Mouse (Mus musculus) hindbrain, embryonic 13.5 days (tissue): ENCODE data around the gene Necab2. TPM values are rescaled to one million over a fixed set of nuclear protein-coding genes. Genes with fewer than 3 reads are reported as not detected.

ENCODE experiments used
- ATAC-seq: fragments of 200-750 bp; cut with Nextera tagmentation; 2 replicates; pipeline ENCODE4 v1.8.0; 2017; ENCODE audit warnings: moderate TSS enrichment; ENCODE audit not compliant: low FRiP score
- H3K27ac ChIP-seq: fragments of 300-500 bp; sonication (generic); 2 replicates; pipeline ENCODE4 v1.5.1; 2015; ENCODE audit warnings: inconsistent platforms, mild to moderate bottlenecking, moderate library complexity
- H3K27me3 ChIP-seq: fragments of 300-500 bp; sonication (generic); 2 replicates; pipeline ENCODE4 v1.6.1; 2015; ENCODE audit warnings: mild to moderate bottlenecking, inconsistent platforms
- H3K36me3 ChIP-seq: fragments of 300-500 bp; sonication (generic); 2 replicates; pipeline ENCODE4 v1.6.1; 2015; ENCODE audit warnings: mild to moderate bottlenecking, inconsistent platforms
- H3K4me1 ChIP-seq: fragments of 300-500 bp; sonication (generic); replicated peaks from 2 replicates; pipeline ENCODE4 v1.6.1; 2015; ENCODE audit warnings: inconsistent platforms
- H3K4me2 ChIP-seq: fragments of 300-500 bp; sonication (generic); 2 replicates; pipeline ENCODE4 v1.6.1; 2015; ENCODE audit warnings: inconsistent platforms, mild to moderate bottlenecking, moderate library complexity
- H3K4me3 ChIP-seq: fragments of 300-500 bp; sonication (generic); 2 replicates; pipeline ENCODE4 v1.5.1; 2015; ENCODE audit warnings: mild to moderate bottlenecking, inconsistent platforms
- H3K9ac ChIP-seq: fragments of 300-500 bp; sonication (generic); 2 replicates; pipeline ENCODE4 v1.6.1; 2015; ENCODE audit warnings: mild to moderate bottlenecking, inconsistent platforms
- H3K9me3 ChIP-seq: fragments of 300-500 bp; sonication (generic); 2 replicates; pipeline ENCODE4 v1.6.1; 2016; ENCODE audit warnings: inconsistent platforms
- whole genome bisulfite sequencing: fragments of 180-500 bp; shearing (Covaris S2); methylation state at CpG from one replicate; pipeline ENCODE4 v1.1.7; 2015; 5-methylcytosine and 5-hydroxymethylcytosine counted together
- polyA plus RNA-seq: library from polyadenylated mRNA; unstranded; fragments of >200 nt; fragmentation: Nextera tagmentation; extraction: Ambion mirVana; gene quantifications from 2 replicates; pipeline ENCODE4 v1.2.1, GENCODE M21; 2015

Gene Necab2
- polyA plus RNA-seq, 1 experiment from 2014 or later = 36.4 TPM

DNA sequence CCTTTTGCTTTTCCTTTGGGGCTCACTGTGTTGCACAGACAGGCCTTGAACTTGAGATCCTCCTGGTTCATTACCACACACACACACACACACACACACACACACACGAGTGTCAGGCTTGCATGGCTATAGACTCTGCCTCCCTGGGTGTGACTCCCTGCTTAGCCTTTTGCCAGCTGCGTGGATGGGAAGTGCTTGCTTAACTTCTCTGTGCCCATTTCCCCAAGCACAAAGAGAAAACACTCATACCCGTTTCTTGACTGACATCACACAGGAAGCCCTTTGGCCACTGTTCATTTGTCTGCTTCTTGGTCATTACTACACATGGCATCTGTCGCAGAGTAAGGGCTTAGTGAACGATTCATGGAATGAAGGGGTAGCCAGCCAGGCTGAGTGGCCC lies 4.5 kb upstream of the Necab2 start:
- no peak overlapping the region for H3K27ac ChIP-seq
- no peaks in the 10 kb centered on the region for H3K9me3 ChIP-seq
- no peak overlapping the region for H3K4me3 ChIP-seq
- H3K4me1 ChIP-seq = peaks cover 32% of the 10 kb centered on the region
- H3K4me2 ChIP-seq = no peak overlapping the region
- H3K36me3 ChIP-seq = no peaks in the 10 kb centered on the region
- no peak overlapping the region for H3K9ac ChIP-seq
- no peak for ATAC-seq
- 75% methylated on average over 5 of the region's 5 CpGs for WGBS
- H3K27me3 ChIP-seq = peaks cover 26% of the 10 kb centered on the region

DNA sequence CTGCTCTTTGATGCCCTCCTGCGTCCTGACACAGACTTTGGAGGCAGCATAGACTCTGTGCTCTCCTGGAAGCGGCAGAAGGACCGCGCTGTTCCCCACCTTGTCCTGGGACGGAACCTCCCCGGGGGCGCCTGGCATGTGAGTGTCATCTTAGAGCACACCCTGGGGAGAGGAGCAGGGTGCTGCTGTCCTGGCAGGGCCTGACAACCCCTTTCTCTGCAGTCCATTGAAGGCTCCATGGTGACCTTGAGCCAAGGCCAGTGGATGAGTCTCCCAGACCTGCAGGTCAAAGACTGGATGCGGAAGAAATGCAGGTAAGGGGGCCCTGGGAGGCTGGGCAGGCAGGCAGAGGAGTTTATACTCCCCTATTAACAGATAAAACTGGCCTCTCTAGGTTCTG lies 3.5 kb upstream of the Necab2 start:
- H3K4me1 ChIP-seq = peaks cover 36% of the 10 kb centered on the region
- ATAC-seq = no peak
- no peaks in the 10 kb centered on the region for H3K36me3 ChIP-seq
- WGBS = 92% methylated on average over 8 of the region's 8 CpGs
- peaks cover 32% of the 10 kb centered on the region for H3K27me3 ChIP-seq
- H3K27ac ChIP-seq = no peak overlapping the region
- no peak overlapping the region for H3K4me2 ChIP-seq
- H3K9me3 ChIP-seq = no peaks in the 10 kb centered on the region
- no peak overlapping the region for H3K9ac ChIP-seq
- H3K4me3 ChIP-seq = no peak overlapping the region

DNA sequence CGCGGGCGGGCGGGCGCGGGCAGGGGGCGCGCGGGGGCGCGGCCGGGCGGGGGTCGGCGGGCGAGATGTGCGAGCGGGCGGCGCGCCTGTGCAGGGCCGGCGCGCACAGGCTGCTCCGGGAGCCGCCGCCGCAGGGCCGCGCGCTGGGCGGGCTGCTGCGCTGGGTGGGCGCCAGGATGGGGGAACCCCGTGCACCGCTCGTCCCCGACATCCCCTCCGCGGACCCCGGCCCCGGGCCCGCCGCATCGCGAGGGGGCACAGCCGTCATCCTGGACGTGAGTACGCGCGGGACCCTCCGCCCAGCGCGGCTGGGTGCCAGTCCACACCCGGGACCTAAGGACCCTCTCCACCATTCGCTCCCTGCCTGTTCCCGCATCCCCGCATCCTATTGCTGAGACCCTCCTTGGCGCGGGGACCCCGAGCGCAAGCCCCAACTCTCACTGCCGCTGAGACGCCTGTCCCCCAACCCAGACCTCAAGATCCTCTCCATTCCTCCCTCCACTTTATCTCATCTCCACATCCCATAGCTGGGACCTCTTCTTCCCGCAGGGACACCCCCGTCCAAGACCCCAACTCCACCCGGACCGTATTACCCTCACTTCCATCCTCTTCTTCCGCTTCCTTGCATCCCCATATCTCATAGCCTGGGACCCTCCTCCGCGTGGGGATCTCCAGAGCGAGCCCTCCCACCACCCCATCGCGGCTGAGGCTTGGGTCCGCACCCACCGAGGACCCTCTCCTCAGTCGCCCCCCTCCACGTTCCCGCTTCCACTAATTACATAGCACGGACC lies 666 bp downstream of the Necab2 start:
- WGBS = under 1% methylated on average over 59 of the region's 80 CpGs
- H3K36me3 ChIP-seq = no peaks in the 10 kb centered on the region
- peak overlapping the region; percentile 55; the same call in 1 of the 2 replicates for H3K27ac ChIP-seq
- peak overlapping the region; percentile 82 for H3K9ac ChIP-seq
- peaks cover 31% of the 10 kb centered on the region for H3K4me1 ChIP-seq
- peak; percentile 38 for ATAC-seq
- H3K27me3 ChIP-seq = peaks cover 42% of the 10 kb centered on the region
- H3K4me3 ChIP-seq = peak overlapping the region; percentile 69
- H3K4me2 ChIP-seq = peak overlapping the region; percentile 77
- no peaks in the 10 kb centered on the region for H3K9me3 ChIP-seq

DNA sequence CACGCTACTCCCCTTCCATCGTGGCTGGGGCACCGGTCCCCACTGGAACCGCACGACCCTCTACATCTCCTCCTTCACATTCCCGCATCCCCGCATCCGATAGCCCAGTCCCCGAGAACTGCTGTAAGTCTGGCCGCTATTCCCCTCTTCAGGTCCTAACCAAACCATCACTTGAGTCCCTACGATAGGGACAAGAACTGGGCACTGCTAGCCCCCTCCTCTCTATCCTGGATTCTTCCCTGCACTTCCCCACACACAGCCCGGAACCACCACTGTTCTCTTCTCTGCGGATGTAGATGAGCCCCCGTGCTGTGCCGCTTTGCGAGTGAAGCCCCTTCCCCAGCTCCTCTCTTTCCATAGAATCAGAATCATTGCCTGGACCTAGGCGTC lies 1.3 kb downstream of the Necab2 start:
- no peaks in the 10 kb centered on the region for H3K9me3 ChIP-seq
- H3K4me3 ChIP-seq = peak overlapping the region; percentile 69
- no peak for ATAC-seq
- H3K27ac ChIP-seq = no peak overlapping the region
- peaks cover 36% of the 10 kb centered on the region for H3K27me3 ChIP-seq
- H3K4me2 ChIP-seq = peak overlapping the region; percentile 77
- H3K9ac ChIP-seq = peak overlapping the region; percentile 82
- WGBS = 2% methylated on average over 17 of the region's 17 CpGs
- H3K36me3 ChIP-seq = no peaks in the 10 kb centered on the region
- H3K4me1 ChIP-seq = peaks cover 31% of the 10 kb centered on the region

DNA sequence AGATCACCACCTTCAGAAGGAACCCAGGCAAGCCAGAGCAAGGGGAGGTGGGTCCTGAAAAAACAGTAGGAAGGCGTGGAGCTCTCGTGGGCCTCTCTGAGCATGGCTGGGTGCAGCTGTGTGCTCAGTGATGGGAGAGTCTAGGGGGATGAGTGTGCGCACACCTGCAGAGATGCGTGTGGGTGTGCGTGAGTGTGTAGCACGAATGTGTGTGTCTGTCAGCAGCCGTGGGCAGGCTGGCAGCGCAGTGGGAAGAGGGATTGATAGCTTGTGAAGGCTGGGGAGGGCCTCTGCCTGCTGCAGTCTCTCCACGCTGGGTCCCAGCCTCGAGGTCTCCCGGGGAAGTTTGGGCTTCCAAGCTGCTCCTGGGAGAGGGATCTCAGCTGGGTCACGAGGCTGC lies 3.1 kb downstream of the Necab2 start:
- Histone ChIP-seq H3K4me3 (no peak overlapping the region), H3K27ac (no peak overlapping the region), H3K4me1 (peaks cover 31% of the 10 kb centered on the region), H3K9me3 (no peaks in the 10 kb centered on the region), H3K36me3 (no peaks in the 10 kb centered on the region), H3K27me3 (peaks cover 32% of the 10 kb centered on the region), H3K9ac (peak overlapping the region; percentile 9; the same call in 1 of the 2 replicates), H3K4me2 (no peak overlapping the region)
- ATAC-seq = no peak
- 78% methylated on average over 12 of the region's 12 CpGs for WGBS

DNA sequence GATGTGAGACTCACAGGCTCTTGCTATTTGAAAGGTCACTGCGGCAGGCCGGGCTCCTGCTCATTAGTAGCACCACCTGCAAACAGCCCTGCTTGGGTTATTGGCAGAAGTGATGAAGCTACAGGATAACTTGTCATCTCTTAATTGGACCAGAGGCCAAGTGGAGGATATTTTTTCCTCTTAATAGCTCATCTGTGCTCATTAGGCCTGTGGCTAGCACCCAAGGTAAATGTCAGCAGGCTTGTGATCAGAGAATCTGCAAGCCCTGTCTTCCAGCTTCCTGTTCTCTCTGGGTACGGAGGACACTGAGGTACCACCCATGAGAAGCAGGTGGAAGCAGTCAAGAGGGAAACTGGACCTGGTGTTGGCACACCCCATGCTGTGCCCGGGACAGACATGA lies 4.6 kb downstream of the Necab2 start:
- H3K36me3 ChIP-seq = no peaks in the 10 kb centered on the region
- peaks cover 26% of the 10 kb centered on the region for H3K27me3 ChIP-seq
- H3K27ac ChIP-seq = no peak overlapping the region
- no peak overlapping the region for H3K4me3 ChIP-seq
- peaks cover 33% of the 10 kb centered on the region for H3K4me1 ChIP-seq
- H3K9ac ChIP-seq = no peak overlapping the region
- no peak for ATAC-seq
- no peaks in the 10 kb centered on the region for H3K9me3 ChIP-seq
- H3K4me2 ChIP-seq = no peak overlapping the region
- WGBS = 84% methylated on average over 4 of the region's 4 CpGs

DNA sequence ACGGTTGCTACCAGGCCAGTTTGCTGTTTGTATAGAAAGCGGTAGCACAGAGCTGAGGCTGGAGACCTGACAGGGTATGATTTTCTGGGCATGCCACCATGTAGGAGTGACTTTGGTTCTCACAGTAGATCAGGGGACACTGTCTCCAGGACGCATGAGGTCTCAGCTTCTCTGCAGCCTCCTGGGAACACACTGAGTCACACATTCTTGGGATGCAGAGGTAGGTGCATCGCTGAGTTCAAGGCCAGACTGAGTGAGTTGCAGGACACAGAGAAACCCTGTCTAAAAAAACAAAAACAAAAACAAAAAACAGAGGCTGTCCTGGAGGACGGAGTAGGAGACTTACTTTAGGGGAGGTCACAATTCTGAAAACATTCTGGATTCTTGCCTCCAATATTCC lies 6.4 kb downstream of the Necab2 start:
- no peak for ATAC-seq
- WGBS = 93% methylated on average over 5 of the region's 5 CpGs
- no peak overlapping the region for H3K4me3 ChIP-seq
- H3K4me2 ChIP-seq = no peak overlapping the region
- no peak overlapping the region for H3K27ac ChIP-seq
- H3K9me3 ChIP-seq = no peaks in the 10 kb centered on the region
- H3K27me3 ChIP-seq = peaks cover 20% of the 10 kb centered on the region
- no peak overlapping the region for H3K9ac ChIP-seq
- no peaks in the 10 kb centered on the region for H3K36me3 ChIP-seq
- peaks cover 21% of the 10 kb centered on the region for H3K4me1 ChIP-seq

DNA sequence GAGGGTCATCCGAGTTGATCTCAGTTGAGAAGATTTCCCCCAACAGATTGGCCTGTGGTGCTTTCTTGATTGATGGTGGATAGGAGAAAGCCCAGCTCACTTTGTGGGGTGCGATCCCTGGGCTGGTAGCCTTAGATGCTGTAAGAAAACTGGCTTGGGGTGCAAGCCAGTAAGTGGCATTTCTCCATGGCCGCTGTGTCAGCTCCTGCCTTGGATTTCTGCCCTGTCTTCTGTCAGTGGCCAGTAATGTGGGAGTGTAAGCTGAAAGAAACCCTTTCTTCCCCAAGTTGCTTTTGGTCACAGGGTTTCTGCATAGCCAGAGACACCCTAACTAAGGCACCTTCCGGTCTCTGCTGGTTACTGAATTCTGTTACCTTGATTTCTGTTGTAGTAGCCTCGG lies 9.5 kb downstream of the Necab2 start:
- H3K4me2 ChIP-seq = no peak overlapping the region
- no peak overlapping the region for H3K27ac ChIP-seq
- H3K27me3 ChIP-seq = no peaks in the 10 kb centered on the region
- no peak overlapping the region for H3K4me3 ChIP-seq
- WGBS = 89% methylated on average over 5 of the region's 5 CpGs
- H3K4me1 ChIP-seq = peaks cover 22% of the 10 kb centered on the region
- H3K9ac ChIP-seq = peak overlapping the region; percentile 20; the same call in 1 of the 2 replicates
- ATAC-seq = no peak
- no peaks in the 10 kb centered on the region for H3K36me3 ChIP-seq
- no peaks in the 10 kb centered on the region for H3K9me3 ChIP-seq

DNA sequence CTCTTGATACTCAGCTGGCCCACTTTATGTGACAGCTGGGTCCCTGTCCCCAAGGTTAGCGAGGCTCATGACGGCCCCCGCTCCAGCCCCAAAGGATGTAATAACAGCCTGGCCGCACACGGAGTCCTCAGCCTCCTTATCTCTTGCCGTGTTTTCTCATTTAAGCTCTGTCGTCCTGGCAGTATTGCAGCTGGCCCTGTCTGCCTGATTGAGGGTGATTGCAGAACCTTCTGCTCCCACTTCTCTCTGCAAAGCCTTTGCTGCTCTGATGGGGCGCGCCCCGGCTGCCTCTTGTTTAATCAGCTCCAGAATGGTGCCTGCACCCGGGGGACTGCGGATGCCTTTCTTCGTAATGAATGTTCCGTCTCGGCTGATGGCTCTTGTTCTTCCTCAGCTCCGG lies 13.2 kb downstream of the Necab2 start:
- WGBS = 22% methylated on average over 16 of the region's 16 CpGs
- Histone ChIP-seq H3K9ac (no peak overlapping the region; the same call in 1 of the 2 replicates), H3K4me2 (peak overlapping the region; percentile 31; the same call in 1 of the 2 replicates), H3K36me3 (no peaks in the 10 kb centered on the region), H3K9me3 (no peaks in the 10 kb centered on the region), H3K4me1 (peaks cover 47% of the 10 kb centered on the region), H3K27me3 (peaks cover 9% of the 10 kb centered on the region), H3K4me3 (no peak overlapping the region), H3K27ac (peak overlapping the region; percentile 83)
- ATAC-seq = peak; percentile 46; the same call in 1 of the 2 replicates

DNA sequence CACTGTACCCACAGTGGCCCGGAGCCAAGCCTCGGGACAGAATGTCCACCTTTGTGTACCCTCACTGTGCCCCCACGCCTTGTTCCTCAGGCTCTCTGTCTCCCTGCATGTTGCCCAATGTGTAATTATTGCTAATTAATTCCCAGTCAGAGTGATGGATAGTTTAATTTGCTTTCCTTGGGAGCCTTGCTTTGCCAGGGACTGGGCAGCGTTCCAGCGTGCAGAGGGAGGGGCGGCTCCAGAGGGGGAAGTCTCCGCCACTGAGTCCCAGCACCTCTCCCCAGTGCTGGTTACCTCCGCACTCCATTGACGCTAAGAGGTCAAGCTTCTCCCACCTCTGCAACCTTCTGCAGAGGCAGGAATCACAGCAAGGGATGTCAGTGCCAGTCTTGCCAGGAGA lies 14.8 kb downstream of the Necab2 start:
- H3K27me3 ChIP-seq = peaks cover 18% of the 10 kb centered on the region
- no peak overlapping the region for H3K4me3 ChIP-seq
- no peaks in the 10 kb centered on the region for H3K9me3 ChIP-seq
- H3K4me2 ChIP-seq = no peak overlapping the region
- H3K4me1 ChIP-seq = peaks cover 59% of the 10 kb centered on the region
- no peaks in the 10 kb centered on the region for H3K36me3 ChIP-seq
- no peak for ATAC-seq
- 25% methylated on average over 9 of the region's 9 CpGs for WGBS
- H3K27ac ChIP-seq = peak overlapping the region; percentile 83
- H3K9ac ChIP-seq = no peak overlapping the region

DNA sequence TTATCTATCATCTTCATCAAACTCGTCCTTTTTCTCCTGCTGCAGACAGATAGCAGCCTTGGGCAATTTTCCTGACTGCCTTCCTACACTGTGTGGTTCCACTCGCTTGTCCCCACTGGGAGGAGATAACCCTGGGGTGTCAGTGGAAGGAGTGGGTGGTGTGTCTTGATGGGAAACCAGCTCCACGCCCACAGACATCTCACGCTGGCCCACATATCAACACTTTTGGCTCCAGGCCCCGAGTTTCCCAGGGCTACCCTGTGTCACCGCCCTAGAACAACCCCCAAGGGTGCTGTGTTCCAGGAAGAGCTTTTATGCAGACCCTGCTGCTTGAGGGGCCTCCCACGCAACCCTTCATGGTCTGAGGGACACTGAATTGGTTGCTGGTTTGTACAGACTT lies 17.2 kb downstream of the Necab2 start:
- H3K9me3 ChIP-seq = no peaks in the 10 kb centered on the region
- no peak overlapping the region for H3K27ac ChIP-seq
- 30% methylated on average over 7 of the region's 7 CpGs for WGBS
- no peaks in the 10 kb centered on the region; the same call in 1 of the 2 replicates for H3K36me3 ChIP-seq
- no peak overlapping the region for H3K4me3 ChIP-seq
- ATAC-seq = no peak
- H3K9ac ChIP-seq = no peak overlapping the region
- H3K27me3 ChIP-seq = peaks cover 22% of the 10 kb centered on the region
- H3K4me2 ChIP-seq = no peak overlapping the region
- peaks cover 68% of the 10 kb centered on the region for H3K4me1 ChIP-seq

DNA sequence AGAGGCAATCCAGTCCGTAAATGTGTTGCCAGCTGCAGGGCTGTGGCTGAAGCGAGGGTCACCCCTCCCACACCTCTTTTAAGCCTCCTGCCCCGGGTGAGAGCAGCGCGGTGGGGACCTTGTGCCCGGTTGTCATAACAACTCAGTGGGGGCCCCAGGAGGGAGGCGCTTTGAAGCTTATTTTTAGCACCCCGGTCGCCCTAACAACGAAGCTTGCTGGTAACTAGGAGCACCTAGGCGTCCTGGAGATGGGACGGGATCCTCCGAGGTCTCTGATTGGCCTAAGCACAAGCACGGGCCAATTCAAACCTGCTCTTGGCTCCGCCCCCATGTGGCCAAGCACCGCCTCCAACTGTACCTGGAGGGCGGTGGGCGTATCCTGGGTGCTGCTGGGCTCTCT lies 19.6 kb downstream of the Necab2 start:
- Histone ChIP-seq H3K4me3 (no peak overlapping the region), H3K36me3 (no peaks in the 10 kb centered on the region; the same call in 1 of the 2 replicates), H3K27me3 (peaks cover 22% of the 10 kb centered on the region), H3K4me2 (peak overlapping the region; percentile 39; the same call in 1 of the 2 replicates), H3K9me3 (no peaks in the 10 kb centered on the region), H3K27ac (peak overlapping the region; percentile 80; the same call in 1 of the 2 replicates), H3K9ac (no peak overlapping the region), H3K4me1 (peaks cover 50% of the 10 kb centered on the region)
- 2% methylated on average over 18 of the region's 18 CpGs for WGBS
- 0 out of 2 replicates have a peak, but pooled peaks have one; percentile 48 for ATAC-seq

DNA sequence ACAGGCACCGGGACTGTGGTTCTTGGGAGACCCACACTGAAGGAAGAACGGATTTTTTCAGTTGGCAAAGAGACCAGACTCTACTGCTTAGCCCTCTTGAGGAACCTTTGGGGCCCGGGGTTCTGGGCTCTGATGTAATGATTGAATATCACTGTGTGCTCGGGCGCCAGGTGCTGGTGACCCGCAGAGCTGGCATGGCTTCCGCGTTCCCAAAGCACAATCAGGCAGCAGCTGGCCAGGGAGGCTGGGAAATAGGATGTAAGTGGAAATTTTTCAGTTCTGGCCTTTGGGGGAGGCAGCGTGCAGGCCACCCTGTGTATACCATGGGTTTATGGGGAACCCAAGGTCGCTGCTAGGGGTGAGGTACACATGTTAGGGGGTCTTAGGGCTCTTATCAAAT lies 20.3 kb downstream of the Necab2 start:
- Histone ChIP-seq H3K9ac (no peak overlapping the region), H3K27me3 (peaks cover 22% of the 10 kb centered on the region), H3K4me2 (no peak overlapping the region), H3K36me3 (no peaks in the 10 kb centered on the region; the same call in 1 of the 2 replicates), H3K4me3 (no peak overlapping the region), H3K27ac (peak overlapping the region; percentile 80), H3K9me3 (no peaks in the 10 kb centered on the region), H3K4me1 (peaks cover 43% of the 10 kb centered on the region)
- 44% methylated on average over 10 of the region's 10 CpGs for WGBS
- ATAC-seq = no peak
